10 mouse cellular contexts compared by ENCODE assay signal in the genomic region with DNA sequence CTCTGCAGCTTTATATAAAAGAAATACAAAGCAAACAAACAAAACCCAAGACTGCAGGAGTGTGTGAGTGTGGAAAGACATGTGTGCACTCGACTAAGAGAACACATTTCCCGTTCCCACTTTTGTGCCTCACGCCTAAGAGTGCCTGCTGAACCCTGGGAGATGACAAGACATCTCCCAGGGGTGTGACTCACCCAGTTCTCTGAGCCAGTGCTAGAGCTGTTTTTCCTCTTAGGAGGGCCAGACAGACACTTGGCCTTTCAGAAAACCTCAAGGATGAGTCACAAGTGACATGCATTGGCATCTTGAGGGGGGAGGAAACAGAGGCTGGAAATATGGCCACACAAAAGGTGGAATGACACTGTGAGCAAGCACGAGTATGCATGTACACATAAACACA.
DNase-seq lines count a peak whose midpoint lies in the region; ATAC-seq and TF ChIP-seq lines count a peak whose summit lies in the region.
"Had no signal": no experiment of that assay in that cellular context is flagged by ENCODE, and none has a peak within 500 bp of the region (broad histone marks: within the 10 kb centered on the region; RNA-seq: fewer than 3 reads in every experiment).

No protein-coding gene starts in this region.

- H3K9ac ChIP-seq in lung, postnatal 0 days (replicated peaks; ENCODE audit: low read depth) = no peak overlapping the region
- H3K9ac ChIP-seq in forebrain, embryonic 15.5 days (replicated peaks) = no peak overlapping the region
- no peak overlapping the region for H3K9ac ChIP-seq in stomach, postnatal 0 days (ENCODE audit: low read length)
- H3K9ac ChIP-seq: embryonic facial prominence, embryonic 12.5 days; neural tube, embryonic 12.5 days had no signal

- H3K4me3 ChIP-seq in lung, postnatal 0 days (ENCODE audit: low read depth, low read length) = no peak overlapping the region
- H3K4me3 ChIP-seq in lung, adult 2 months (replicated peaks; ENCODE audit: extremely low read depth, low read depth, low read length) = no peak overlapping the region
- H3K4me3 ChIP-seq in forebrain, embryonic 15.5 days = no peak overlapping the region
- no peak overlapping the region for H3K4me3 ChIP-seq in limb, embryonic 10.5 days
- H3K4me3 ChIP-seq in stomach, postnatal 0 days (ENCODE audit: low read depth, low read length) = no peak overlapping the region
- H3K4me3 ChIP-seq: embryonic facial prominence, embryonic 12.5 days; neural tube, embryonic 12.5 days had no signal

- TF ChIP-seq EP300 in lung, postnatal 0 days (IDR thresholded peaks at IDR 0.05) = no peak
- TF ChIP-seq EP300 in stomach, postnatal 0 days (optimal IDR thresholded peaks at IDR 0.05) = no peak

- H3K27ac ChIP-seq in lung, postnatal 0 days (ENCODE audit: low read length) = no peak overlapping the region
- peak overlapping the region; percentile 86 for H3K27ac ChIP-seq in forebrain, embryonic 15.5 days (replicated peaks)
- H3K27ac ChIP-seq in limb, embryonic 10.5 days = peak overlapping the region; percentile 61
- no peak overlapping the region for H3K27ac ChIP-seq in stomach, postnatal 0 days (replicated peaks)
- H3K27ac ChIP-seq: embryonic facial prominence, embryonic 12.5 days; neural tube, embryonic 12.5 days had no signal

- TF ChIP-seq POLR2A in lung, adult 2 months (IDR thresholded peaks at IDR 0.05; ENCODE audit: borderline replicate concordance, extremely low read depth, low read depth, low read length) = no peak

- no peak for TF ChIP-seq CTCF in lung, postnatal 0 days (IDR thresholded peaks at IDR 0.05)
- TF ChIP-seq CTCF in lung, adult 2 months (IDR thresholded peaks at IDR 0.05; ENCODE audit: insufficient read depth, low read length) = no peak
- no peak for TF ChIP-seq CTCF in stomach, postnatal 0 days (IDR thresholded peaks at IDR 0.05; ENCODE audit: low read depth)

- H3K36me3 ChIP-seq in lung, postnatal 0 days (ENCODE audit: insufficient read depth, low read length) = no peaks in the 10 kb centered on the region
- no peaks in the 10 kb centered on the region for H3K36me3 ChIP-seq in forebrain, embryonic 15.5 days
- peaks cover 8% of the 10 kb centered on the region; the same call in 1 of the 2 replicates for H3K36me3 ChIP-seq in limb, embryonic 10.5 days
- H3K36me3 ChIP-seq in stomach, postnatal 0 days (ENCODE audit: control insufficient read depth, insufficient read depth, low read length) = no peaks in the 10 kb centered on the region
- H3K36me3 ChIP-seq: embryonic facial prominence, embryonic 12.5 days; neural tube, embryonic 12.5 days had no signal

- H3K9me3 ChIP-seq in lung, postnatal 0 days (ENCODE audit: low read length) = no peaks in the 10 kb centered on the region
- H3K9me3 ChIP-seq in forebrain, embryonic 15.5 days = no peaks in the 10 kb centered on the region
- no peaks in the 10 kb centered on the region for H3K9me3 ChIP-seq in limb, embryonic 10.5 days (replicated peaks)
- no peaks in the 10 kb centered on the region for H3K9me3 ChIP-seq in stomach, postnatal 0 days (ENCODE audit: control insufficient read depth, low read length)
- H3K9me3 ChIP-seq: embryonic facial prominence, embryonic 12.5 days; neural tube, embryonic 12.5 days had no signal

- H3K4me2 ChIP-seq in lung, postnatal 0 days (replicated peaks; ENCODE audit: low read depth, low read length) = no peak overlapping the region
- H3K4me2 ChIP-seq in forebrain, embryonic 15.5 days (replicated peaks) = no peak overlapping the region
- H3K4me2 ChIP-seq in stomach, postnatal 0 days (replicated peaks; ENCODE audit: low read depth) = no peak overlapping the region
- H3K4me2 ChIP-seq: embryonic facial prominence, embryonic 12.5 days had no signal

- peak; percentile 17; the same call in 1 of the 2 replicates for ATAC-seq in lung, postnatal 0 days
- ATAC-seq in forebrain, embryonic 15.5 days (replicated peaks) = no peak
- no peak for ATAC-seq in stomach, postnatal 0 days (ENCODE audit: low FRiP score, low TSS enrichment)

- WGBS in lung, postnatal 0 days = 62% methylated on average over 4 of the region's 4 CpGs
- 53% methylated on average over 4 of the region's 4 CpGs for WGBS in lung, adult 2 months
- WGBS in forebrain, embryonic 15.5 days = 58% methylated on average over 4 of the region's 4 CpGs
- 68% methylated on average over 4 of the region's 4 CpGs for WGBS in limb, embryonic 10.5 days
- WGBS in stomach, postnatal 0 days = 41% methylated on average over 4 of the region's 4 CpGs

- peak; percentile 22 for DNase-seq in lung, postnatal 0 days (ENCODE audit: low spot score)
- no peak for DNase-seq in lung, adult 2 months
- DNase-seq in Muller cell, postnatal 12 days (ENCODE audit: inconsistent ontology term) = peak; percentile 76
- no peak for DNase-seq in limb, embryonic 10.5 days (ENCODE audit: low spot score)
- DNase-seq in natural killer cell, adult 2 months (ENCODE audit: low spot score in 2 of 2) = no peak
- DNase-seq in stomach, postnatal 0 days (ENCODE audit: low spot score) = no peak
- DNase-seq: kidney, adult 18-20 months had no signal

- no peaks in the 10 kb centered on the region for H3K27me3 ChIP-seq in lung, postnatal 0 days (replicated peaks; ENCODE audit: insufficient read depth, low read length)
- no peaks in the 10 kb centered on the region for H3K27me3 ChIP-seq in forebrain, embryonic 15.5 days
- H3K27me3 ChIP-seq in limb, embryonic 10.5 days (ENCODE audit: low read depth, poor library complexity, severe bottlenecking) = no peaks in the 10 kb centered on the region
- no peaks in the 10 kb centered on the region for H3K27me3 ChIP-seq in stomach, postnatal 0 days (ENCODE audit: control insufficient read depth, insufficient read depth, low read length)
- H3K27me3 ChIP-seq: embryonic facial prominence, embryonic 12.5 days; neural tube, embryonic 12.5 days had no signal

- H3K4me1 ChIP-seq in lung, postnatal 0 days (ENCODE audit: insufficient read depth, low read depth, low read length) = peaks cover 10% of the 10 kb centered on the region; the same call in 1 of the 2 replicates
- peaks cover 3% of the 10 kb centered on the region; the same call in 1 of the 2 replicates for H3K4me1 ChIP-seq in lung, adult 2 months (ENCODE audit: control insufficient read depth, insufficient read depth, low read length)
- H3K4me1 ChIP-seq in forebrain, embryonic 15.5 days = peaks cover 59% of the 10 kb centered on the region
- H3K4me1 ChIP-seq in limb, embryonic 10.5 days = peaks cover 72% of the 10 kb centered on the region
- H3K4me1 ChIP-seq in stomach, postnatal 0 days (replicated peaks; ENCODE audit: control insufficient read depth, insufficient read depth) = no peaks in the 10 kb centered on the region

Comparison
In these comparisons a context has a peak if more than half of its experiments do, and no peak if none do; other contexts are left out.
1. DNase-seq: peak in lung, postnatal 0 days (single experiment) and Muller cell, postnatal 12 days (single experiment); none in lung, adult 2 months (single experiment), limb, embryonic 10.5 days (single experiment), natural killer cell, adult 2 months (0 of 2) and stomach, postnatal 0 days (single experiment).
2. H3K27ac ChIP-seq: peak in forebrain, embryonic 15.5 days (single experiment) and limb, embryonic 10.5 days (single experiment); none in lung, postnatal 0 days (single experiment) and stomach, postnatal 0 days (single experiment).